Mouse (Mus musculus): ENCODE measurements around the gene Odf3b. TPM values are rescaled to one million over a fixed set of nuclear protein-coding genes. Genes with fewer than 3 reads are reported as not detected.
A peak's percentile ranks its signal among the peaks of the same experiment; 100 is the strongest.

Gene Odf3b
- total and polyA plus RNA-seq, 3 experiments = not detected

DNA sequence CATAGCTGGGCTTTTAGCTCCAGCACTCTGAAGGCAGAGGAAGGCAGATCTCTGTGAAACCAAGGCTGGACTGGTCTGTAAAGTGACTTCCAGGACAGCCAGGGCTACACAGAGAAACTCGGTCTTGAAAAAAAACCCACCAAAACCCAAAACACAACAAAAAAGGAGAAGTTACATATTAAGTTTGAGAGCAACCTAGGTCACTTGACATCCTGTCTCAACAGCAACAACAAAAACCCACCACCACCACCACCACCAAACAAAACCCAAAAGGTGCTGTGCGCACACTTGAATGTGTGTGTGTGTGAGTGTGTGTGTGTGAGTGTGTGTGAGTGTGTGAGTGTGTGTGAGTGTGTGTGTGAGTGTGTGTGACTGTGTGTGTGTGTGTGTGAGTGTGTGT, 39.4 kb downstream of the Odf3b start:
- Histone ChIP-seq H3K9ac (ENCODE audit: insufficient read depth, low read depth) (no peak overlapping the region), H3K9me3 (replicated peaks; ENCODE audit: low read length) (no peaks in the 10 kb centered on the region), H3K27ac (ENCODE audit: insufficient read depth, low read depth) (no peak overlapping the region), H3K4me2 (ENCODE audit: insufficient read depth, low read depth, poor library complexity, severe bottlenecking) (no peak overlapping the region), H3K36me3 (replicated peaks in 1 of 2; ENCODE audit: control insufficient read depth in 1 of 2, insufficient read depth in 1 of 2, low read length in 1 of 2) (no peaks in the 10 kb centered on the region), H3K4me1 (ENCODE audit: control insufficient read depth in 1 of 2, insufficient read depth in 2 of 2) (peaks cover 4 to 11% of the 10 kb centered on the region in 2 experiments), H3K79me2 (replicated peaks; ENCODE audit: control insufficient read depth, extremely low read depth, insufficient read depth, poor library complexity, severe bottlenecking) (no peaks in the 10 kb centered on the region), H3K4me3 (replicated peaks in 1 of 3; ENCODE audit: low read depth in 2 of 3, low read length in 2 of 3, poor library complexity in 1 of 3) (no peak overlapping the region), H3K27me3 (replicated peaks) (no peaks in the 10 kb centered on the region)
- in situ Hi-C loops (cut with MboI; ENCODE audit: low pct_ligation_motif_present, low pct_unique_long_range_greater_than_20kb, low sequenced_read_pairs) (no loop called here), dilution Hi-C loops (cut with MboI; ENCODE audit: extremely low pct_ligation_motif_present, extremely low pct_unique_long_range_greater_than_20kb, low sequenced_read_pairs) (no loop called here)
- DNase-seq (ENCODE audit: extremely low read depth) = no peak
- TF ChIP-seq BHLHE40 (IDR thresholded peaks at IDR 0.05; ENCODE audit: low read depth, low read length) = 0 out of 2 replicates have a peak, but pooled peaks have one; percentile 12
- TF ChIP-seq MYC (IDR thresholded peaks at IDR 0.05; ENCODE audit: low read depth, low read length) = no peak

DNA sequence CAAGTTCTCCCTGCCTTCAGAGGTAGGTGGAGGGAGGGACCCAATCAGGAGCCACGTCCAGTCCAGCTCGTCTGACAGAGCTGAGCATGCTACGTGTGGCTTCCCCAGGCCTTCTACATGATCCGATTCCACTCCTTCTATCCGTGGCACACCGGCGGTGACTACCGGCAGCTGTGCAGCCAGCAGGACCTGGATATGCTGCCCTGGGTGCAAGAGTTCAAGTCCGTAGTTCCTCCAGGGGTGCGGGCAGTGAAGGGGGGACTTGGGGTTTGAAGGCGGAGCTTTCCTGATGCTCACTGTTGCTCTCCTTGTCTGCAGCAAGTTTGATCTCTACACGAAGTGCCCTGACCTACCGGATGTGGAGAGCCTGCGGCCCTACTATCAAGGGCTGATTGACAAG, 42.7 kb downstream of the Odf3b start:
- H3K4me3 ChIP-seq (replicated peaks in 1 of 3; ENCODE audit: low read depth in 2 of 3, low read length in 2 of 3, poor library complexity in 1 of 3) = no peak overlapping the region
- no peak for DNase-seq (ENCODE audit: extremely low read depth)
- in situ Hi-C loops (cut with MboI; ENCODE audit: low pct_ligation_motif_present, low pct_unique_long_range_greater_than_20kb, low sequenced_read_pairs) = no loop called here
- no peak overlapping the region for H3K9ac ChIP-seq (ENCODE audit: insufficient read depth, low read depth)
- no peaks in the 10 kb centered on the region for H3K79me2 ChIP-seq (replicated peaks; ENCODE audit: control insufficient read depth, extremely low read depth, insufficient read depth, poor library complexity, severe bottlenecking)
- H3K27me3 ChIP-seq (replicated peaks) = peaks cover 1% of the 10 kb centered on the region
- H3K36me3 ChIP-seq (replicated peaks in 1 of 2; ENCODE audit: control insufficient read depth in 1 of 2, insufficient read depth in 1 of 2, low read length in 1 of 2) = no peaks in the 10 kb centered on the region
- no peaks in the 10 kb centered on the region for H3K9me3 ChIP-seq (replicated peaks; ENCODE audit: low read length)
- no peak overlapping the region for H3K4me2 ChIP-seq (ENCODE audit: insufficient read depth, low read depth, poor library complexity, severe bottlenecking)
- peaks cover 4 to 11% of the 10 kb centered on the region in 2 experiments for H3K4me1 ChIP-seq (ENCODE audit: control insufficient read depth in 1 of 2, insufficient read depth in 2 of 2)
- no peak overlapping the region for H3K27ac ChIP-seq (ENCODE audit: insufficient read depth, low read depth)
- TF ChIP-seq CHD2 (IDR thresholded peaks at IDR 0.05; ENCODE audit: low read length) = no peak
- no peak for TF ChIP-seq MXI1 (IDR thresholded peaks at IDR 0.05; ENCODE audit: low read depth, low read length)
- no peak for TF ChIP-seq PAX5 (IDR thresholded peaks at IDR 0.05; ENCODE audit: low read length)
- TF ChIP-seq HCFC1 (IDR thresholded peaks at IDR 0.05; ENCODE audit: low read depth, low read length) = no peak
- no peak for TF ChIP-seq TBP (conservative IDR thresholded peaks at IDR 0.05; ENCODE audit: low read depth, low read length)
- no peak for TF ChIP-seq NRF1 (IDR thresholded peaks at IDR 0.05; ENCODE audit: low read depth, low read length)
- TF ChIP-seq CTCF (conservative IDR thresholded peaks at IDR 0.05 in 1 of 2, IDR thresholded peaks at IDR 0.05 in 1 of 2; ENCODE audit: low read depth in 2 of 2, low read length in 2 of 2) = no peak
- TF ChIP-seq SMC3 (IDR thresholded peaks at IDR 0.05; ENCODE audit: low read depth, low read length) = no peak
- no peak for TF ChIP-seq POLR2A (IDR thresholded peaks at IDR 0.05; ENCODE audit: low read depth, low read length)
- TF ChIP-seq ELF1 (IDR thresholded peaks at IDR 0.05; ENCODE audit: low read depth, low read length) = no peak
- TF ChIP-seq MYC (IDR thresholded peaks at IDR 0.05; ENCODE audit: low read depth, low read length) = no peak
- no peak for TF ChIP-seq USF2 (conservative IDR thresholded peaks at IDR 0.05; ENCODE audit: low read depth, low read length)
- TF ChIP-seq UBTF (IDR thresholded peaks at IDR 0.05; ENCODE audit: low read depth, low read length) = no peak
- dilution Hi-C loops (cut with MboI; ENCODE audit: extremely low pct_ligation_motif_present, extremely low pct_unique_long_range_greater_than_20kb, low sequenced_read_pairs) = no loop called here

DNA sequence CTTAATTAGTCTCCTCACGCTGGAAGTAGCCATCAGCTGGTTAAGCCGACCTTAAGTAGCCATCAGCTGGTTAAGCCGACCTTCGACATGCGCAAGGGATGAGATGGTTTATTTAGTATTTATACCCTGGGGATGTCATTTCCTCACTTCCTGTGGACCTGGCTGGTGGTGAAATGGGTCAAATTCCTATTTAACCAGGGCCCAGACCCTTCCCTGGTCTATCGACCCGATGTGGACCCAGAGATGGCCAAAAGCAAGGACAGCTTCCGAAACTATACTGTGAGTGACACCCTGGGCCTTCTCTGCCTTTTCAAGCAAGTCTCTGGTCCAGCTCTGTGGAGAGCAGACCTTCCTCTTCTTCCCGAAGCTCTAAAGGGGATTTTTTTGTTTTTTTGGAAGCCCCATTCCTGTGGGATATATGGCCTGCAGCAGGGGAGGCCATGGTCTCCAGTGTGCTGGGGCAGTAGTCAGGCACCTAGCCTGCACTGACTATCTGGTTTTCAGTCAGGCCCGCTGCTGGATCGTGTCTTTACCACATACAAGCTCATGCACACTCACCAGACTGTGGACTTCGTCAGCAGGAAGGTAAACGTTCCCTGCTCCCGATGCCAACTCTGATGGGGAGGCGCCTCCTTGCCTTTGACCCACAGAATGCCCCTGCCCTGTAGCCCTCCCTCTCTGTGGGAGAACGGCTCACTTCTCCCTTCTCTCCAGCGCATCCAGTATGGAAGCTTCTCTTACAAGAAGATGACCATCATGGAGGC, 44.1 kb downstream of the Odf3b start:
- no peaks in the 10 kb centered on the region for H3K36me3 ChIP-seq (replicated peaks in 1 of 2; ENCODE audit: control insufficient read depth in 1 of 2, insufficient read depth in 1 of 2, low read length in 1 of 2)
- in situ Hi-C loops (cut with MboI; ENCODE audit: low pct_ligation_motif_present, low pct_unique_long_range_greater_than_20kb, low sequenced_read_pairs) (no loop called here), dilution Hi-C loops (cut with MboI; ENCODE audit: extremely low pct_ligation_motif_present, extremely low pct_unique_long_range_greater_than_20kb, low sequenced_read_pairs) (no loop called here)
- no peaks in the 10 kb centered on the region for H3K79me2 ChIP-seq (replicated peaks; ENCODE audit: control insufficient read depth, extremely low read depth, insufficient read depth, poor library complexity, severe bottlenecking)
- H3K4me3 ChIP-seq (replicated peaks in 1 of 3; ENCODE audit: low read depth in 2 of 3, low read length in 2 of 3, poor library complexity in 1 of 3) = no peak overlapping the region
- no peak overlapping the region for H3K4me2 ChIP-seq (ENCODE audit: insufficient read depth, low read depth, poor library complexity, severe bottlenecking)
- H3K27me3 ChIP-seq (replicated peaks) = peaks cover 1% of the 10 kb centered on the region
- H3K9me3 ChIP-seq (replicated peaks; ENCODE audit: low read length) = no peaks in the 10 kb centered on the region
- no peak for DNase-seq (ENCODE audit: extremely low read depth)
- no peak for TF ChIP-seq MAFK (IDR thresholded peaks at IDR 0.05; ENCODE audit: insufficient replicate concordance, low read length)
- TF ChIP-seq NELFE (IDR thresholded peaks at IDR 0.05; ENCODE audit: low read depth, low read length) = no peak
- TF ChIP-seq RAD21 (IDR thresholded peaks at IDR 0.05; ENCODE audit: low read depth, low read length) = no peak
- no peak for TF ChIP-seq USF2 (conservative IDR thresholded peaks at IDR 0.05; ENCODE audit: low read depth, low read length)
- TF ChIP-seq TCF12 (IDR thresholded peaks at IDR 0.05; ENCODE audit: low read depth, low read length) = no peak
- no peak for TF ChIP-seq BHLHE40 (IDR thresholded peaks at IDR 0.05; ENCODE audit: low read depth, low read length)
- no peak for TF ChIP-seq E2F4 (IDR thresholded peaks at IDR 0.05; ENCODE audit: insufficient replicate concordance, low read depth, low read length)
- no peak for TF ChIP-seq MAX (IDR thresholded peaks at IDR 0.05; ENCODE audit: low read length)
- TF ChIP-seq KAT2A (IDR thresholded peaks at IDR 0.05; ENCODE audit: insufficient replicate concordance, low read length) = no peak
- TF ChIP-seq USF1 (IDR thresholded peaks at IDR 0.05; ENCODE audit: low read depth, low read length) = no peak
- no peak for TF ChIP-seq POLR2AphosphoS2 (IDR thresholded peaks at IDR 0.05; ENCODE audit: low read depth, low read length)
- H3K27ac ChIP-seq (ENCODE audit: insufficient read depth, low read depth) = no peak overlapping the region
- H3K9ac ChIP-seq (ENCODE audit: insufficient read depth, low read depth) = no peak overlapping the region
- peaks cover 6 to 15% of the 10 kb centered on the region in 2 experiments for H3K4me1 ChIP-seq (ENCODE audit: control insufficient read depth in 1 of 2, insufficient read depth in 2 of 2)

All from CH12.LX (cell line).